Mouse (Mus musculus) heart, postnatal 0 days (tissue): ENCODE results near the gene Maml3.

Source experiments
- CTCF ChIP-seq: IDR thresholded peaks from 2 replicates; pipeline ENCODE4 v1.5.1; 2016; ENCODE audit warnings: antibody characterized with exemption, control low read depth, low read depth
- EP300 ChIP-seq: IDR thresholded peaks from 2 replicates; pipeline ENCODE4 v1.6.1; 2016; ENCODE audit warnings: antibody characterized with exemption, low read depth

DNA sequence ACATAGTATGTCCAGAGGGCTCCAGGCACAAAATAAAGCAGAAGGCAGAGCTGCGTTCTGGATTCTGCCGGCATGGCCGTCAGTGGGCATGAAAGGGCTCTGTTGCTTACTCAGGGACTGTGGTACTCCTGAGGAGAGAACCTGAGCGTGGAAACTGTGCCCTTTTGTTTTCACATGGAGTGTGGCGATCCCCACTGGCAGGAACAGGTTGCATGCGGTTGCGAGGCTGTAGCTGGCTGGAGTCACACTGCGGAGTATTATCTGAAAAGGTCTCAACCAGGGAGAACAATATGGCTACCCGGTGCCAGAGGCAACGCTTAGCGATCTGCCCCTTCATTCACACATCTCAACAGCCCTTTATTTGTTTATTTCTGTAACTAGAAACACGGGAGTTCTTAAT, 353.4 kb downstream of the Maml3 start:
- TF ChIP-seq CTCF (no peak), EP300 (no peak)
